Mouse (Mus musculus) midbrain, embryonic 16.5 days (tissue): Measurements from ENCODE around the gene Trappc1. TPM values are rescaled to one million over a fixed set of nuclear protein-coding genes. Genes with fewer than 3 reads are reported as not detected.

Source experiments
- ATAC-seq: fragments of 200-750 bp; cut with Nextera tagmentation; 2 replicates; pipeline ENCODE4 v1.8.0; 2017; ENCODE audit warnings: moderate TSS enrichment
- H3K27ac ChIP-seq: fragments of 300-500 bp; sonication (generic); 2 replicates; pipeline ENCODE4 v1.5.1; 2014; ENCODE audit warnings: mild to moderate bottlenecking, low read length, mixed read lengths
- H3K27me3 ChIP-seq: fragments of 300-500 bp; sonication (generic); 2 replicates; pipeline ENCODE4 v1.6.1; 2014; ENCODE audit warnings: low read depth, low read length, mixed read lengths; ENCODE audit not compliant: control insufficient read depth, insufficient read depth
- H3K36me3 ChIP-seq: fragments of 300-500 bp; sonication (generic); 2 replicates; pipeline ENCODE4 v1.6.1; 2014; ENCODE audit warnings: mild to moderate bottlenecking, low read length, moderate library complexity, mixed read lengths; ENCODE audit not compliant: control insufficient read depth, insufficient read depth
- H3K4me1 ChIP-seq: fragments of 300-500 bp; sonication (generic); 2 replicates; pipeline ENCODE4 v1.6.1; 2014; ENCODE audit warnings: mild to moderate bottlenecking, low read length, mixed read lengths; ENCODE audit not compliant: control insufficient read depth, insufficient read depth
- H3K4me2 ChIP-seq: fragments of 300-500 bp; sonication (generic); 2 replicates; pipeline ENCODE4 v1.6.1; 2014; ENCODE audit warnings: mild to moderate bottlenecking, low read length, mixed read lengths
- H3K4me3 ChIP-seq: fragments of 300-500 bp; sonication (generic); 2 replicates; pipeline ENCODE4 v1.5.1; 2014; ENCODE audit warnings: low read depth, mild to moderate bottlenecking, low read length, moderate library complexity, mixed read lengths
- H3K9ac ChIP-seq: fragments of 300-500 bp; sonication (generic); 2 replicates; pipeline ENCODE4 v1.6.1; 2014; ENCODE audit warnings: low read depth, low read length, mixed read lengths
- H3K9me3 ChIP-seq: fragments of 300-500 bp; sonication (generic); replicated peaks from 2 replicates; pipeline ENCODE4 v1.6.1; 2014; ENCODE audit warnings: mild to moderate bottlenecking, low read length, mixed read lengths; ENCODE audit not compliant: control insufficient read depth, poor library complexity, severe bottlenecking
- whole genome bisulfite sequencing: fragments of 180-500 bp; shearing (Covaris S2); extraction: QIAGEN DNeasy Blood & Tissue Kit; methylation state at CpG from one replicate; pipeline ENCODE4 v1.1.7; 2014; 5-methylcytosine and 5-hydroxymethylcytosine counted together
- polyA plus RNA-seq: library from polyadenylated mRNA; unstranded; fragments of >200 nt; fragmentation: Nextera tagmentation; extraction: Ambion mirVana; gene quantifications from 2 replicates; pipeline ENCODE4 v1.2.1, GENCODE M21; 2015

The Trappc1 gene
- polyA plus RNA-seq, result 173 and 179 TPM in 2 replicates

GRCm38 (mm10) chr11:69323667-69324111 is at the start of gene Trappc1, which contains the start of gene Cntrob:
Gene Trappc1, plus strand, starts transcription at chr11:69323980.
Gene Cntrob, minus strand, starts transcription at chr11:69323775.
- Histone ChIP-seq H3K36me3 (0 out of 2 replicates have a peak, but pooled peaks cover 7% of the 10 kb centered on the region), H3K27ac (peak within 1 kb of the TSS; percentile 92), H3K4me1 (peaks cover 39% of the 10 kb centered on the region), H3K9ac (peak within 1 kb of the TSS; percentile 87), H3K27me3 (no peaks in the 10 kb centered on the region; the same call in 1 of the 2 replicates), H3K9me3 (no peaks in the 10 kb centered on the region), H3K4me3 (peak within 1 kb of the TSS; percentile 68), H3K4me2 (peak within 1 kb of the TSS; percentile 91)
- WGBS, result under 1% methylated on average over 30 of the region's 30 CpGs
- peak; percentile 96 for ATAC-seq

GRCm38 (mm10) chr11:69275650-69276049 is 48.1 kb upstream of the Trappc1 start:
- Histone ChIP-seq H3K4me2 (no peak overlapping the region), H3K9ac (no peak overlapping the region), H3K27ac (no peak overlapping the region), H3K4me3 (no peak overlapping the region), H3K27me3 (no peaks in the 10 kb centered on the region), H3K9me3 (no peaks in the 10 kb centered on the region), H3K4me1 (no peaks in the 10 kb centered on the region), H3K36me3 (no peaks in the 10 kb centered on the region)
- no peak for ATAC-seq
- 77% methylated on average over 6 of the region's 6 CpGs for WGBS

GRCm38 (mm10) chr11:69276081-69276480 is 47.7 kb upstream of the Trappc1 start:
- 70% methylated on average over 2 of the region's 2 CpGs for WGBS
- Histone ChIP-seq H3K27me3 (no peaks in the 10 kb centered on the region), H3K4me2 (no peak overlapping the region), H3K4me1 (no peaks in the 10 kb centered on the region), H3K27ac (no peak overlapping the region), H3K9me3 (no peaks in the 10 kb centered on the region), H3K4me3 (no peak overlapping the region), H3K9ac (no peak overlapping the region), H3K36me3 (no peaks in the 10 kb centered on the region)
- no peak for ATAC-seq

- Histone ChIP-seq H3K27me3 (no peaks in the 10 kb centered on the region), H3K36me3 (no peaks in the 10 kb centered on the region), H3K9me3 (no peaks in the 10 kb centered on the region), H3K9ac (no peak overlapping the region), H3K4me3 (no peak overlapping the region), H3K27ac (no peak overlapping the region), H3K4me2 (no peak overlapping the region), H3K4me1 (no peaks in the 10 kb centered on the region)
- 75% methylated on average over 5 of the region's 5 CpGs for WGBS
- no peak for ATAC-seq
Measured at GRCm38 (mm10) chr11:69277267-69277666, 46.5 kb upstream of the Trappc1 start.

GRCm38 (mm10) chr11:69291111-69291510 is 32.7 kb upstream of the Trappc1 start:
- Histone ChIP-seq H3K9me3 (no peaks in the 10 kb centered on the region), H3K4me3 (no peak overlapping the region), H3K9ac (no peak overlapping the region), H3K4me2 (no peak overlapping the region), H3K4me1 (no peaks in the 10 kb centered on the region), H3K27ac (no peak overlapping the region), H3K36me3 (no peaks in the 10 kb centered on the region), H3K27me3 (no peaks in the 10 kb centered on the region)
- 96% methylated on average over 5 of the region's 5 CpGs for WGBS
- no peak for ATAC-seq

- no peaks in the 10 kb centered on the region for H3K9me3 ChIP-seq
- peaks cover 6% of the 10 kb centered on the region for H3K36me3 ChIP-seq
- 95% methylated on average over 3 of the region's 3 CpGs for WGBS
- H3K27me3 ChIP-seq, result no peaks in the 10 kb centered on the region
- H3K4me1 ChIP-seq, result no peaks in the 10 kb centered on the region
- no peak overlapping the region for H3K27ac ChIP-seq
- no peak overlapping the region for H3K9ac ChIP-seq
- H3K4me3 ChIP-seq, result no peak overlapping the region
- H3K4me2 ChIP-seq, result no peak overlapping the region
- no peak for ATAC-seq
Measured at GRCm38 (mm10) chr11:69295286-69295685, 28.5 kb upstream of the Trappc1 start.

GRCm38 (mm10) chr11:69297799-69298198 is 26.0 kb upstream of the Trappc1 start:
- Histone ChIP-seq H3K4me1 (no peaks in the 10 kb centered on the region), H3K27ac (no peak overlapping the region), H3K4me3 (no peak overlapping the region), H3K9ac (no peak overlapping the region), H3K36me3 (peaks cover 13% of the 10 kb centered on the region), H3K4me2 (no peak overlapping the region), H3K9me3 (no peaks in the 10 kb centered on the region), H3K27me3 (no peaks in the 10 kb centered on the region)
- ATAC-seq, result no peak
- WGBS, result 86% methylated on average over 2 of the region's 2 CpGs

- peaks cover 13% of the 10 kb centered on the region for H3K36me3 ChIP-seq
- WGBS, result 64% methylated on average over 7 of the region's 7 CpGs
- no peak overlapping the region for H3K4me3 ChIP-seq
- no peak for ATAC-seq
- H3K4me1 ChIP-seq, result no peaks in the 10 kb centered on the region
- H3K9ac ChIP-seq, result no peak overlapping the region
- H3K9me3 ChIP-seq, result no peaks in the 10 kb centered on the region
- no peaks in the 10 kb centered on the region for H3K27me3 ChIP-seq
- H3K4me2 ChIP-seq, result no peak overlapping the region
- no peak overlapping the region for H3K27ac ChIP-seq
Measured at GRCm38 (mm10) chr11:69298231-69298630, 25.5 kb upstream of the Trappc1 start.

- H3K9ac ChIP-seq, result no peak overlapping the region
- no peak overlapping the region for H3K4me3 ChIP-seq
- WGBS, result 88% methylated on average over 7 of the region's 7 CpGs
- H3K9me3 ChIP-seq, result no peaks in the 10 kb centered on the region
- no peak overlapping the region for H3K27ac ChIP-seq
- H3K4me1 ChIP-seq, result no peaks in the 10 kb centered on the region
- H3K27me3 ChIP-seq, result no peaks in the 10 kb centered on the region
- peaks cover 25% of the 10 kb centered on the region for H3K36me3 ChIP-seq
- no peak for ATAC-seq
- no peak overlapping the region for H3K4me2 ChIP-seq
Measured at GRCm38 (mm10) chr11:69302817-69303216, 21.0 kb upstream of the Trappc1 start.
